Mouse (Mus musculus) heart, adult 9 months (tissue): ENCODE data around the gene Mms19.
"Not testable (repeated sequence)": the region's sequence is repeated elsewhere in the genome, so short reads cannot be mapped to it uniquely, and the experiment has no call there.

Experiments
- DNase-seq, 2 experiments: peaks; one replicate each; pipeline ENCODE4 v3.0.0; 2022; ENCODE audit warnings: low spot score in 2 of 2

Mms19 gene

GRCm38 (mm10) chr19:41933179-41934086 is 47.5 kb downstream of the Mms19 start, which contains the start of the genes Exosc1 and Zdhhc16:
Gene Exosc1, minus strand, starts transcription at chr19:41933423.
Gene Zdhhc16, plus strand, starts transcription at chr19:41933480.
- DNase-seq = peak; percentile 99 to 100

GRCm38 (mm10) chr19:41932686-41933085 is 48.3 kb downstream of the Mms19 start:
- DNase-seq = no peak

GRCm38 (mm10) chr19:41920412-41921067 is 60.4 kb downstream of the Mms19 start:
- DNase-seq = no peak

GRCm38 (mm10) chr19:41919471-41919870 is 61.5 kb downstream of the Mms19 start:
- DNase-seq = no peak

- no peak for DNase-seq
These were observed 64.1 kb downstream of the Mms19 start for GRCm38 (mm10) chr19:41916853-41917252.

GRCm38 (mm10) chr19:41915294-41915693 is 65.7 kb downstream of the Mms19 start:
- no peak for DNase-seq

- not testable (repeated sequence) for DNase-seq
These were observed 66.4 kb downstream of the Mms19 start for GRCm38 (mm10) chr19:41914592-41914882.

GRCm38 (mm10) chr19:41913774-41914591 is 67.0 kb downstream of the Mms19 start:
- DNase-seq = no peak

- DNase-seq = peak; percentile 21 to 44
These were observed 68.6 kb downstream of the Mms19 start for GRCm38 (mm10) chr19:41912121-41913080.

- DNase-seq = peak; percentile 95 to 97
These were observed 69.5 kb downstream of the Mms19 start, which contains the start of gene Pgam1 for GRCm38 (mm10) chr19:41911178-41912073. Gene Pgam1, plus strand, starts transcription at chr19:41911923.

- no peak for DNase-seq
These were observed 70.6 kb downstream of the Mms19 start for GRCm38 (mm10) chr19:41910396-41910795.

GRCm38 (mm10) chr19:41908736-41909135 is 72.2 kb downstream of the Mms19 start:
- no peak for DNase-seq

GRCm38 (mm10) chr19:41907079-41907760 is 73.7 kb downstream of the Mms19 start:
- DNase-seq = no peak

- no peak for DNase-seq
These were observed 74.5 kb downstream of the Mms19 start for GRCm38 (mm10) chr19:41906311-41907078.

GRCm38 (mm10) chr19:41905246-41905645 is 75.7 kb downstream of the Mms19 start:
- DNase-seq = no peak

- no peak for DNase-seq
These were observed 77.9 kb downstream of the Mms19 start for GRCm38 (mm10) chr19:41902848-41903593.

GRCm38 (mm10) chr19:41901696-41902095 is 79.3 kb downstream of the Mms19 start:
- DNase-seq = no peak
